Mouse (Mus musculus) stomach, postnatal 0 days (tissue): ENCODE results near the gene Fxyd5. TPM values are rescaled to one million over a fixed set of nuclear protein-coding genes. Genes with fewer than 3 reads are reported as not detected.

Experiments used
- ATAC-seq: fragments of 200-750 bp; cut with Nextera tagmentation; 2 replicates; pipeline ENCODE4 v1.8.0; 2017; ENCODE audit not compliant: low FRiP score, low TSS enrichment
- DNase-seq: peaks from one replicate; pipeline ENCODE4 v3.0.0-alpha.2; 2016; ENCODE audit warnings: low spot score
- H3K27ac ChIP-seq: fragments of 300-500 bp; sonication (generic); replicated peaks from 2 replicates; pipeline ENCODE4 v1.5.1; 2014; ENCODE audit warnings: mild to moderate bottlenecking, control low read depth
- H3K27me3 ChIP-seq: fragments of 300-500 bp; sonication (generic); 2 replicates; pipeline ENCODE4 v1.6.1; 2014; ENCODE audit warnings: low read length; ENCODE audit not compliant: control insufficient read depth, insufficient read depth
- H3K36me3 ChIP-seq: fragments of 300-500 bp; sonication (generic); 2 replicates; pipeline ENCODE4 v1.6.1; 2014; ENCODE audit warnings: low read length, mixed read lengths; ENCODE audit not compliant: control insufficient read depth, insufficient read depth
- H3K4me1 ChIP-seq: fragments of 300-500 bp; sonication (generic); replicated peaks from 2 replicates; pipeline ENCODE4 v1.6.1; 2014; ENCODE audit warnings: antibody characterized with exemption; ENCODE audit not compliant: control insufficient read depth, insufficient read depth
- H3K4me2 ChIP-seq: fragments of 300-500 bp; sonication (generic); replicated peaks from 2 replicates; pipeline ENCODE4 v1.6.1; 2014; ENCODE audit warnings: low read depth, mild to moderate bottlenecking, control low read depth, moderate library complexity
- H3K4me3 ChIP-seq: fragments of 300-500 bp; sonication (generic); 2 replicates; pipeline ENCODE4 v1.5.1; 2014; ENCODE audit warnings: low read depth, low read length, control low read depth
- H3K9ac ChIP-seq: fragments of 300-500 bp; sonication (generic); 2 replicates; pipeline ENCODE4 v1.6.1; 2014; ENCODE audit warnings: mild to moderate bottlenecking, low read length, control low read depth, mixed read lengths
- H3K9me3 ChIP-seq: fragments of 300-500 bp; sonication (generic); 2 replicates; pipeline ENCODE4 v1.6.1; 2016; ENCODE audit warnings: low read length; ENCODE audit not compliant: control insufficient read depth
- CTCF ChIP-seq: IDR thresholded peaks from 2 replicates; pipeline ENCODE4 v1.5.1; 2016; ENCODE audit warnings: antibody characterized with exemption, low read depth, mild to moderate bottlenecking, moderate library complexity
- EP300 ChIP-seq: optimal IDR thresholded peaks from 2 replicates; pipeline ENCODE3; 2016; ENCODE audit warnings: antibody characterized with exemption
- WGBS: fragments of 180-500 bp; shearing (Covaris S2); extraction: QIAGEN DNeasy Blood & Tissue Kit; methylation state at CpG from one replicate; pipeline ENCODE4 v1.1.7; 2014; 5-methylcytosine and 5-hydroxymethylcytosine counted together
- microRNA-seq: library from miRNA; unstranded; fragments of <30 nt; microRNA quantifications from one replicate; pipeline ENCODE4, GENCODE M21; 2016
- polyA plus RNA-seq: library from polyadenylated mRNA; unstranded; fragments of >200 nt; fragmentation: Nextera tagmentation; extraction: Ambion mirVana; gene quantifications from 2 replicates; pipeline ENCODE4 v1.2.1, GENCODE M21; 2015

Gene Fxyd5
- polyA plus RNA-seq, 1 experiment from 2014 or later = 16.0 TPM

- no peak for ATAC-seq
- Histone ChIP-seq H3K27ac (no peak overlapping the region), H3K9ac (no peak overlapping the region), H3K27me3 (no peaks in the 10 kb centered on the region), H3K36me3 (no peaks in the 10 kb centered on the region), H3K4me3 (no peak overlapping the region), H3K9me3 (no peaks in the 10 kb centered on the region), H3K4me2 (no peak overlapping the region), H3K4me1 (no peaks in the 10 kb centered on the region)
- DNase-seq = no peak
- WGBS = 88% methylated on average over 4 of the region's 4 CpGs
- TF ChIP-seq CTCF = no peak
- TF ChIP-seq EP300 = no peak
Measured at GRCm38 (mm10) chr7:30988519-30989162, 53.6 kb downstream of the Fxyd5 start.

GRCm38 (mm10) chr7:30985357-30985756, 56.9 kb downstream of the Fxyd5 start:
- no peak overlapping the region for H3K9ac ChIP-seq
- H3K36me3 ChIP-seq = no peaks in the 10 kb centered on the region
- no peaks in the 10 kb centered on the region for H3K9me3 ChIP-seq
- H3K4me3 ChIP-seq = no peak overlapping the region
- H3K4me1 ChIP-seq = no peaks in the 10 kb centered on the region
- WGBS = 86% methylated on average over 9 of the region's 9 CpGs
- DNase-seq (no peak), ATAC-seq (no peak)
- no peak overlapping the region for H3K27ac ChIP-seq
- H3K4me2 ChIP-seq = no peak overlapping the region
- no peaks in the 10 kb centered on the region for H3K27me3 ChIP-seq
- TF ChIP-seq EP300 = no peak
- TF ChIP-seq CTCF = no peak

Small RNAs within 50 kb of the gene (microRNA-seq; reads per million reads assigned to microRNA genes)
- not detected for gene Mir7050

Other genes with a start within 250 kb of the Fxyd5 start
- gene Ffar2, start 218.7 kb downstream of the Fxyd5 start, polyA plus RNA-seq = 1.7 TPM in 2 replicates
- gene Ffar3, start 186.3 kb downstream of the Fxyd5 start, polyA plus RNA-seq = 0.22 and 0.30 TPM in 2 replicates
- gene Ffar1, start 180.9 kb downstream of the Fxyd5 start, polyA plus RNA-seq = 0.04 and 0.06 TPM in 2 replicates
- gene Cd22, start 162.1 kb downstream of the Fxyd5 start, polyA plus RNA-seq = 0.05 and 0.07 TPM in 2 replicates
- 0.33 and 0.36 TPM in 2 replicates for gene Mag, start 127.6 kb downstream of the Fxyd5 start, polyA plus RNA-seq
- gene Hamp2, start 117.8 kb downstream of the Fxyd5 start, polyA plus RNA-seq = 0.52 and 0.54 TPM in 2 replicates
- gene Hamp, start 98.4 kb downstream of the Fxyd5 start, polyA plus RNA-seq = 0.45 and 1.6 TPM in 2 replicates
- 12.0 and 14.2 TPM in 2 replicates for gene Usf2, start 85.7 kb downstream of the Fxyd5 start, polyA plus RNA-seq
- gene Lsr, start 69.0 kb downstream of the Fxyd5 start, polyA plus RNA-seq = 101 and 111 TPM in 2 replicates
- gene Fam187b, start 68.7 kb downstream of the Fxyd5 start, polyA plus RNA-seq = 5.3 and 5.7 TPM in 2 replicates
- gene Fxyd7, start 9.0 kb upstream of the Fxyd5 start, polyA plus RNA-seq = 19.9 and 20.3 TPM in 2 replicates
- gene Fxyd1, start 14.7 kb upstream of the Fxyd5 start, polyA plus RNA-seq = 177 and 187 TPM in 2 replicates
- gene Lgi4, start 16.9 kb upstream of the Fxyd5 start, polyA plus RNA-seq = 0.46 and 0.87 TPM in 2 replicates
- 1,122 and 1,152 TPM in 2 replicates for gene Fxyd3, start 34.2 kb upstream of the Fxyd5 start, polyA plus RNA-seq
- gene Hpn, start 72.8 kb upstream of the Fxyd5 start, polyA plus RNA-seq = 17.9 and 21.7 TPM in 2 replicates
- gene Scn1b, start 84.5 kb upstream of the Fxyd5 start, polyA plus RNA-seq = 2.3 and 2.5 TPM in 2 replicates
- gene Gramd1a, start 113.4 kb upstream of the Fxyd5 start, polyA plus RNA-seq = 14.4 and 17.4 TPM in 2 replicates
- gene Scgb2b2, start 248.0 kb upstream of the Fxyd5 start, polyA plus RNA-seq = not detected in 2 replicates
- not detected in 2 replicates for gene Scgb1b2, start 249.3 kb upstream of the Fxyd5 start, polyA plus RNA-seq